Mouse (Mus musculus) MEL (cell line): ENCODE results near the gene Pafah1b2. TPM values are rescaled to one million over a fixed set of nuclear protein-coding genes. Genes with fewer than 3 reads are reported as not detected.

Source experiments
- DNase-seq: peaks from one replicate; pipeline ENCODE4 v3.0.0; 2011; ENCODE audit warnings: low read depth, low spot score
- H3K27ac ChIP-seq: 2 replicates; pipeline ENCODE4 v1.5.1; 2012; ENCODE audit warnings: low read depth, mild to moderate bottlenecking, control low read depth, low read length, moderate library complexity; ENCODE audit not compliant: control insufficient read depth
- H3K27me3 ChIP-seq, 2 experiments: fragments of 150-350 bp in 1 of 2; sonication (generic) in 1 of 2; 2 replicates each; pipeline ENCODE4 v1.6.1; 2012; ENCODE audit warnings: low read length in 2 of 2, mild to moderate bottlenecking in 2 of 2, improper control_type of control experiment in 1 of 2, moderate library complexity in 1 of 2; ENCODE audit not compliant: insufficient read depth in 2 of 2, control insufficient read depth in 1 of 2
- H3K36me3 ChIP-seq, 2 experiments: 2 replicates each; pipeline ENCODE4 v1.6.1; 2012 to 2014; ENCODE audit warnings: low read length in 2 of 2, improper control_type of control experiment in 1 of 2, inconsistent platforms in 1 of 2, mild to moderate bottlenecking in 1 of 2; ENCODE audit not compliant: insufficient read depth in 2 of 2, control insufficient read depth in 1 of 2
- H3K4me1 ChIP-seq, 2 experiments: fragments of 150-350 bp in 1 of 2; sonication (generic) in 1 of 2; 2 replicates each; pipeline ENCODE4 v1.6.1; 2012; ENCODE audit warnings: low read length in 2 of 2, improper control_type of control experiment in 1 of 2, mild to moderate bottlenecking in 1 of 2; ENCODE audit not compliant: insufficient read depth in 2 of 2, control insufficient read depth in 1 of 2
- H3K4me3 ChIP-seq, 2 experiments: fragments of 150-350 bp in 1 of 2; sonication (generic) in 1 of 2; 2 replicates each; pipeline ENCODE4 v1.5.1; 2012; ENCODE audit warnings: low read depth in 2 of 2, low read length in 2 of 2, mild to moderate bottlenecking in 2 of 2, moderate library complexity in 2 of 2, control low read depth in 1 of 2, improper control_type of control experiment in 1 of 2; ENCODE audit not compliant: control insufficient read depth in 1 of 2, insufficient read depth in 1 of 2
- H3K79me2 ChIP-seq: 2 replicates; pipeline ENCODE4 v1.6.1; 2012; ENCODE audit warnings: mild to moderate bottlenecking, low read length, moderate library complexity; ENCODE audit not compliant: control insufficient read depth, poor library complexity, insufficient read depth
- H3K9ac ChIP-seq: 2 replicates; pipeline ENCODE4 v1.6.1; 2012; ENCODE audit warnings: low read depth, mild to moderate bottlenecking, control low read depth, low read length, moderate library complexity; ENCODE audit not compliant: control insufficient read depth, poor library complexity, severe bottlenecking
- H3K9me3 ChIP-seq: fragments of 150-350 bp; sonication (generic); replicated peaks from 2 replicates; pipeline ENCODE4 v1.6.1; 2012; ENCODE audit warnings: mild to moderate bottlenecking, low read length, improper control_type of control experiment, moderate library complexity; ENCODE audit not compliant: insufficient read depth
- CHD1 ChIP-seq: IDR thresholded peaks from 2 replicates; pipeline ENCODE4 v1.6.1; 2012; ENCODE audit warnings: low read depth, mild to moderate bottlenecking, inconsistent platforms, low read length, improper control_type of control experiment
- CHD2 ChIP-seq: IDR thresholded peaks from 2 replicates; pipeline ENCODE4 v1.6.1; 2011; ENCODE audit warnings: low read length, improper control_type of control experiment
- CTCF ChIP-seq, 3 experiments: IDR thresholded peaks in 2 of 3; conservative IDR thresholded peaks in 1 of 3; 2 replicates each; pipeline ENCODE4 v1.5.1; 2011 to 2012; ENCODE audit warnings: low read length in 3 of 3, low read depth in 2 of 3, mild to moderate bottlenecking in 2 of 3, improper control_type of control experiment in 1 of 3, inconsistent platforms in 1 of 3, mixed read lengths in 1 of 3, moderate library complexity in 1 of 3; ENCODE audit not compliant: control insufficient read depth in 1 of 3, insufficient read depth in 1 of 3, poor library complexity in 1 of 3, severe bottlenecking in 1 of 3
- E2F4 ChIP-seq: IDR thresholded peaks from 2 replicates; pipeline ENCODE4 v1.6.1; 2011; ENCODE audit warnings: low read depth, low read length, improper control_type of control experiment, borderline replicate concordance
- KAT2A ChIP-seq: conservative IDR thresholded peaks from 2 replicates; pipeline ENCODE4 v1.6.1; 2012; ENCODE audit warnings: low read depth, low read length, improper control_type of control experiment, inconsistent platforms
- MEF2A ChIP-seq: IDR thresholded peaks from 2 replicates; pipeline ENCODE4 v1.6.1; 2014; ENCODE audit warnings: low read depth, mild to moderate bottlenecking, inconsistent platforms, low read length, improper control_type of control experiment; ENCODE audit not compliant: poor library complexity, insufficient replicate concordance, severe bottlenecking; ENCODE audit errors: extremely low read depth
- MYB ChIP-seq: IDR thresholded peaks from 2 replicates; pipeline ENCODE4 v1.6.1; 2011; ENCODE audit warnings: mild to moderate bottlenecking, low read depth, low read length, improper control_type of control experiment
- NELFE ChIP-seq: IDR thresholded peaks from 2 replicates; pipeline ENCODE4 v1.6.1; 2011; ENCODE audit warnings: low read depth, low read length, improper control_type of control experiment
- POLR2A ChIP-seq, 2 experiments: IDR thresholded peaks; 2 replicates each; pipeline ENCODE4 v1.6.1; 2011 to 2012; ENCODE audit warnings: low read length in 2 of 2, mild to moderate bottlenecking in 2 of 2, control low read depth in 1 of 2, improper control_type of control experiment in 1 of 2, low read depth in 1 of 2, moderate library complexity in 1 of 2; ENCODE audit not compliant: control insufficient read depth in 1 of 2, insufficient read depth in 1 of 2, poor library complexity in 1 of 2
- POLR2AphosphoS5 ChIP-seq: IDR thresholded peaks from 2 replicates; pipeline ENCODE4 v1.6.1; 2012; ENCODE audit warnings: low read depth, borderline replicate concordance, mild to moderate bottlenecking, inconsistent platforms, low read length, moderate library complexity, mixed read lengths
- SMC3 ChIP-seq: IDR thresholded peaks from 2 replicates; pipeline ENCODE4 v1.6.1; 2011; ENCODE audit warnings: low read depth, low read length, improper control_type of control experiment
- UBTF ChIP-seq: IDR thresholded peaks from 2 replicates; pipeline ENCODE4 v1.6.1; 2012; ENCODE audit warnings: low read depth, mild to moderate bottlenecking, inconsistent platforms, low read length, improper control_type of control experiment, moderate library complexity, borderline replicate concordance; ENCODE audit not compliant: insufficient read depth
- ZKSCAN1 ChIP-seq: IDR thresholded peaks from 2 replicates; pipeline ENCODE4 v1.6.1; 2012; ENCODE audit warnings: low read depth, mild to moderate bottlenecking, inconsistent platforms, low read length, improper control_type of control experiment, moderate library complexity
- polyA plus RNA-seq, 2 experiments: library from polyadenylated mRNA; stranded (reverse) in 1 of 2; unstranded in 1 of 2; fragments of >175 nt in 1 of 2; fragments of >200 nt in 1 of 2; gene quantifications; 2 replicates each; pipeline versions ENCODE4 v1.2.1 to v1.2.4; 2012; ENCODE audit warnings: low replicate concordance in 2 of 2, low read depth in 1 of 2; ENCODE audit not compliant: insufficient read length in 2 of 2, insufficient read depth in 1 of 2, missing spikeins in 1 of 2
- total RNA-seq: library from RNA; depleted of rRNA; stranded (reverse); fragments of 300-350 nt; gene quantifications from 2 replicates; pipeline ENCODE4 v1.2.3, GENCODE M21; 2012

Gene Pafah1b2
- total and polyA plus RNA-seq, 3 experiments, result 127 to 178 (median 131) TPM

DNA sequence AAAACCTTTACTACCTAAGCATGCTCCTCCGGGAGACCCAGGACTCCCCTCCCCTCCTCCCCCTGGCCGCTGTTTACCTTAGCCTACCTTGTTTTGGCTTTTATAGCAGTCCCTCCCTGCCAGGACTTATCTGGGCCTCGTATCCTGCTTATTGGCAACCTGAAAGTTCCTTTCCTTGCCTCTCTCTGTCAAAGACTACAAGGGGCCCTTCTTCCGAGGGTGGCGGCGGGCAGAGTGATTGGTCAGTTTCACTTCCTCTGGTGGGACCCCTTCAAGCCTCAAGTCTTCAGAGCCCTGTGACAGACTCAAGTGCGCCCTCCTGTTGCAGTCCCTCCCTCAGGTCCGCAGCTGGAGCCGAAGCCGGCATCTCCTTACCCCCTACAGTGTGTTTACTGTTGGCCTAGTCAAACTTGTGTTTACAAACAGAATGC lies 1.8 kb upstream of the Pafah1b2 start (continued):
- TF ChIP-seq POLR2AphosphoS5 (no peak), MEF2A (no peak)

- Histone ChIP-seq H3K4me1 (peaks cover 10 to 24% of the 10 kb centered on the region in 2 experiments), H3K9me3 (no peaks in the 10 kb centered on the region), H3K9ac (peak overlapping the region; percentile 99), H3K36me3 (peaks cover 3 to 39% of the 10 kb centered on the region in 2 experiments; a peak in 3 of 4 replicates), H3K27ac (peak overlapping the region; percentile 66), H3K79me2 (peaks cover 61% of the 10 kb centered on the region), H3K4me3 (peak overlapping the region; percentile 90 to 93), H3K27me3 (no peaks in the 10 kb centered on the region)
- no peak for TF ChIP-seq CHD2
- TF ChIP-seq NELFE, result no peak
- no peak for TF ChIP-seq MYB
- no peak for TF ChIP-seq E2F4
- no peak for TF ChIP-seq KAT2A
- TF ChIP-seq SMC3, result no peak
- no peak for DNase-seq
Observed at GRCm38 (mm10) chr9:46013616-46014015, 1.1 kb upstream of the Pafah1b2 start.

GRCm38 (mm10) chr9:46013009-46013586 lies 608 bp upstream of the Pafah1b2 start:
- TF ChIP-seq UBTF (no peak), CTCF (IDR thresholded peaks at IDR 0.05 in 2 of 3, conservative IDR thresholded peaks at IDR 0.05 in 1 of 3; ENCODE audit: control insufficient read depth in 1 of 3, insufficient read depth in 1 of 3, low read depth in 2 of 3, low read length in 3 of 3, poor library complexity in 1 of 3, severe bottlenecking in 1 of 3) (0 out of 6 replicates have a peak, but pooled peaks of 1 of the 3 experiments have one; percentile 0), ZKSCAN1 (no peak), POLR2A (IDR thresholded peaks at IDR 0.05; ENCODE audit: control insufficient read depth in 1 of 2, insufficient read depth in 1 of 2, low read depth in 1 of 2, low read length in 2 of 2, poor library complexity in 1 of 2) (peak in 1 of 2 experiments; percentile 39; a peak in 1 of 4 replicates), CHD1 (no peak)
- TF ChIP-seq, all 39 proteins: peak for 2
- H3K4me3 ChIP-seq, result peak overlapping the region; percentile 90 to 93
- peak; percentile 56 for DNase-seq
- peak overlapping the region; percentile 66 for H3K27ac ChIP-seq
- H3K9me3 ChIP-seq, result no peaks in the 10 kb centered on the region
- H3K36me3 ChIP-seq, result peaks cover 0 to 40% of the 10 kb centered on the region in 2 experiments; a peak in 3 of 4 replicates
- H3K4me1 ChIP-seq, result peaks cover 11 to 30% of the 10 kb centered on the region in 2 experiments
- peaks cover 56% of the 10 kb centered on the region for H3K79me2 ChIP-seq
- peak overlapping the region; percentile 99 for H3K9ac ChIP-seq
- H3K27me3 ChIP-seq, result no peaks in the 10 kb centered on the region
